Mouse (Mus musculus) CD4-positive, CD25-positive, alpha-beta regulatory T cell, adult 2 months (primary cell): Measurements from ENCODE around the gene Aldh1l1.
A peak's percentile ranks its signal among the peaks of the same experiment; 100 is the strongest.

Experiments used
- DNase-seq: peaks from one replicate; pipeline ENCODE4 v3.0.0-alpha.2; 2012; ENCODE audit warnings: low read depth, low spot score

Aldh1l1 gene

DNA sequence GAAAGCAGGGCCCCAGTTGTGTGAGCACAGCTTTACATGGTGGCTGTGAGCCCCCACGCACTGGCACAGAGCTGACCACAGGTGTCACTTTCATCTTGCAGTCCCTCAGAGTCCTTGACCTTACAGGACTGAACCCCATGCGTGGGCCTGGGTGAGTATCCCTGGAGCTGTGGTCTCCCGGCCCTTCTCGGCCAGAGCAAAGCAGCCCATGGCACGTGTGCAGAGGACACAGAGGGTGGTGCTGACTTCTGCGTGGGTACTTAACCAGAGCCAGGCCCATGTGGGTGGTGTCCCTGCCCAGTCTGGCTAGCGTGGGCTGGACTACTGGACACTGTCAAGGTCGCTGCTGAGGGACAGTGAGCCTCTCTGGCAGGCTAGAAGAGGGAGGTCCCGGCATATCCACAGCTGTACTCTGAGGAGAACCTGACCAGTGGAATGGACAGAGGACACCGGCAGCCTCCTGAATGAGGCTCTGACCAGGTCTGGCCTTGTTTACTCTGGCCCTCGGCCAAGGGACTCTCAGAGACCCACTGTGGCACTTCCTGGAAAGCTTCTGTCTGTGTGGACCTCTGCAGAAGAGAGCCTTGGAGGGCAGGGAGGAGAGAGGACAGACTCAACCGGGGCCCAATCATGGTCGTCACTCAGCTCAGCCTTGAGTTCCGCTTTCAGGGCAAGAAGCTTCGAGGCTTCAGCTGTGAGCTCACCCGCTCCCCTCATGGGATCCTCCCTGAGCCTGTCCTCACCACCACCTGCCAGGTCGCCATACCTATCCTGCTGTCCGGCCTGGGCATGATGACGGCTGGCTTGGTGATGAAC lies 132.8 kb downstream of the Aldh1l1 start:
- no peak for DNase-seq

DNA sequence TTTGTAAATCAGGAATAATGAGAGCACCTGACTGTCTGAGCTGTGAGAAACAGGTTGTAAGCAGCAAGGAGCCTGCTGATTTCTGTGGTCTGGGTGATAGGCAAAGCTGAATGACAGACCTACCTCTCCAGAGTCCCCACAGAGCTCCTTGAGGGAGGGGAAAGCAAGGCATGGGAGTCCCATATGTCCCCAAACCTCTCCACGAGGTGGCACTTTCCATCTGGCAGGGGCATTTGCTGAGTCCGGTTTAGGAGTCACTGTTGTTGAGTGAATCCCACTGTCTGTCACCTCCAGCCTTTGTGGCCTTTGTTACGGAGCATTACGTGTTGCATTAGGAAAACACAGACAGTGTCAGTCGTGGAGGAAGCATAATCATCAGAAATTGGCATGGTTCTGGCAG lies 133.7 kb downstream of the Aldh1l1 start:
- no peak for DNase-seq

DNA sequence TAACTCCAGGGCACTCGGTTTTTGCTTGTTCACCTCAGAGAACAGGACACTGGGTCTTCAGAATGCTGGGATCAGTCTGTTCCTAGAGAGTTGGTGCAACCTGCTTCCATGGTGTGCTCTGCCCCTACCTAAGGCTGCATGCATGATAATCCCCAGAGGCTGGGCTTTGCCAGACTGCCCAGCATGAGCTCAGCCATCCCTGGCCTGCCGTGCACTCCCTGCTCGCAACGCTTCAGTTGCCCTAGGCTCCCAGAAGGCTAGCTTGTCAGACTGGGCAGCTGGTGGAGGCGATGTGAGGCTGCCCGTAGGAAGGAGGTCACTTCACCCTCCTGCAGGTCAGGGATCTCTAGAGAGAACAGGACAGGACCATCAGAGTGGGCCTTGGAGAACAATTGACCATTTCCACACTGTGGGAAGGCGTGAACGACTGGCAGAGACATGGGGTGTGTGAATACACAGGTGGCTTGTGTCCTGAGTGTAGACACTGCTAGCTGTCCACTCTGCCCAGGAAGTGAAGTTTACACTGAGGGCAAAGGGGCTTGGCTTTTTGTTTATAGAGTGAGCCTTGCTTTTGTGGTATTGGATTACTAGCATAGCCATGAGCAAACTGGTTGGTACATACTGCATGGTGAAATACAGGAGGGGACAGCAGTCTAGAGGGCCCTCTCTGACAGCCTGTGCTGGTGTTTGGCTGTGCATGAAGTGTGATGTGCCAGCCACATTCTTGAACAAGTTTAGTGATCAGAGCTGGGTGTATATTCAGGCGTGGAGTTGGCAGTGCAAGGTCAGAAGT lies 134.8 kb downstream of the Aldh1l1 start:
- no peak for DNase-seq

DNA sequence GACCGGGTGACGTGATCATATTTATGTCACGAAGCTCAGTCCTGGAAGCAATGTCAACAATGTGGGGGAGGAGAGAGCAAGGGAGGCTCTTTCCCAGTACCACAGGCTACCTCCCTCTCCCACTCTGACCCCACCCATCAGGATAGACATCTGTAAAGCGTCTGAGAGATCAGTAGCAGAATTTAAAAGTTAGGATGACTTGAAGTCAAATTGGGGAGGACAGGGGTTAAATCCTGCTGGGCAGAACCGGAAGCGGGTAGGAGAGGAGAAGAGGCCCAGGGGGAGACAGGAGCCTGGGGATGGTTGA lies 135.3 kb downstream of the Aldh1l1 start:
- no peak for DNase-seq

DNA sequence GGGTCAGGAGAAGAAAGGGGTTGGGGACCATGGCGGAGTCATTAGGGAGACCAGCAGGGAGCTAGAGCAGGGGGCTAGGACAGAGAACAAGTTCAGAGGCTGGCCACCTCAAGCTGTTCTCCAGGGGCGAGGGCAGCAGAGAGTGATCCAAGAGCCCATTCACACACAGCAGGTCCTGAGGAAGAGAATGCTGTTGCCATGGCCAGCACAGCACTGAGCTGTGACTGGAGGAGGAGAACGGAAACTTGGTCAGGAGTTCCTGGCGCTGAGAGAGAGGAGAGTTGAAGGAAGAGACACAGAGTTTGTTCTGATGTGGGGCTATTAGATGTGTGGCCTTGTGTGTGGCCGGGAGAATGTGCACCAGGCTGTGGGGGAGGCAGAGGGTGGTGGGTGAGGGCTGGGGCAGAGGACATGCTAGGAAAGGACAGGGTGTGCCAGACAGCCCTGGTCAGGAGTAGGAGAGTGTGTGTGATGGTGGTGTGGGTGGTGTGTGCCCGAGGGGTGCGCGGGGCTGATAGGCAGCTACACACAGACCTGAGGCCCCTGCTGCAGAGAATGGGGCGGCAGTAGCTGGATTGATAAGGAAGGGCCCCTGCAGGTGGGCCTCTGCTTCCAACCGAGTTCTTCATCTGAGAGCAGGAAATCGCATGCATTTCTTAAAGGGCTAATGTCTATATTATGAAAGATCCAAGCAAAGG lies 136.7 kb downstream of the Aldh1l1 start:
- DNase-seq, result no peak

DNA sequence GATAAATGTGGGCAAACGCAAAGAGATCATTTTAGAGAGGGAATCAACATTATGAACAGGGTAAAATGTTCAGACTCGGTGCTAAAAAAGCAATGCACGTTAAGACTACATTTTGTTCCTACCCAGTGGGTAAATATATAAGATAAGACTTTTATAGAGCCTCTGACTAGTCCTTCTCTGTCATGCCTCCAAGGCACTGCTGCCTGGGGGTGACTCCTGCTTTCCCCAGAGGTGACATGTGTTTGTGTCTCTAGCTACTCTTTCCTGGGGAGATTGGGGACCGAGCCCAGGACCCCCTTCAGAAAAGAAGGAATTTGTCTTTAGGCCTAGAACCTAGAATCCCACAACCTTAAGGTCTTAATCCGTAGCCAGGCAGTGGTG lies 137.2 kb downstream of the Aldh1l1 start:
- DNase-seq, result no peak

DNA sequence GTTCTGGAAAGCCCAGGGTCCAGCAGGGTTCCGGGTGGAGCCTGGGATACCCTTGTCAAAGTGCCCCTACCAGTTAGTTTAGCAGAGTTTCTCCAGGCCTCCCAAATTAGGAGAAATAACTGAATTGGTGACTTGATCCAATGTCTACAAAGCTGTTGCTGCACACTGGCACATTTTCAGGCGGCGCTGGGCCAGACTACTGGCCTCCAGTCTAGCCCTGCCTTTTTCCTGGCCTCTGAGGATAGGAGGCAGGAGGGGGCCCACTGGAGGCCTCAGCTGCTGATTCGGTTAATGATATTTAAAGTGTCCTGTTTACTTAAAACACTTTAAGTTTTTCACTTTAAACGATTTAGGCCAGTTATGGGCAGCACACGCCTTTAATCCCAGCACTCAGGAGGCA lies 138.0 kb downstream of the Aldh1l1 start:
- no peak for DNase-seq

DNA sequence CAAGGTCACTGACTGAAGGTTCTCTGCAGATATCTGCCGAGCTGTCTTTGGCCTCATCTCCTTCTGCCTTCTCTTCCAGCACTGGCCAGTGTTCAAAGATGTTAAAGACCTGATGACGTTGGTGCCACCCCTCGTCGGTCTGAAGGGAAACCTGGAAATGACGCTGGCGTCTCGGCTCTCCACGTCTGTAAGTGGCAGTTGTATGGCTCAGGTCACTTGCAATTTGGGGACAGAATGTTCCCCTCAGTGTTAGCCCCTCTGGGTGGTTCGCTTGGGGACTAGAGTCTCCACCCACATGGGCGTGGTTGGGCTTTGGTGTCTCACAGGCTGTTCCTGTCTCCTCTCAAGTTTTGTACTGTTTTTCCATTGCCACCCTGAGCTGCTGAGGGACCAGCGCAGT lies 138.5 kb downstream of the Aldh1l1 start:
- no peak for DNase-seq

DNA sequence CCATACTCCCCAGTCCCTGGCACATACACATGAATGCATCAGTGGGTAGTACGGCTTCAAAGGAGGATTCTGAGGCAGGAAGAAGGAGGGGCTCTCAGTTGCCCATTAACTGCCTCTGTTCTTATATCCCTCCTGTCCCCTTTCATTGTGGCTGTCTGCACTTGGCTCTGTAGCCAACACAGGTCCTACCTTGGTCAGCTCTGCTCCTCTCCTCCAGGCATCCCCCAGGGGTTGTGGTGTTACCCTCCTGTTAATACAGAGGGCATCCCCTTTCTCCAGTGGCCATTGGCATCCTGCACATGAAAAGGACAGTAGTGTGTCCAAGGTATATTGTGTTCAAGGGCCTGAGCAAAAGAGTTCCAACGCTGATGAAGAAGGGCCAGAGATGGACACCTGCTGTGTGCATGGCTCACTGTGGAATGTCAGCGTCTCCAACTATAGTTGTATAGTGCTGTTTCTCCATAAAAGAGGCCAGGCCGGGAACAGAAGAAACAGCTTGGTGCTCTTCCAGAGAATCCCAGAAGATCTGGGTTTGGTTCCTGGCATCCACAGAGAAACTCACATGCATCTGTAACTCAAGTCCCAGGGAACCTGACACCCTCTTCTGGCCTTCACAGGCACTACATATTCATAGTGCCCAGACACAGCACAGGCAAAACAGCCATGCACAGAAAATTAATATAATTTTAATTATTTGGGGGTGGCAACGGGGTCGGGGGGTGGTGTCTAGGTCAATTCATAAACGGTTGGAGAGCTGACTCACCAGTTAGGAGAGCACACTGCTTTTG lies 139.2 kb downstream of the Aldh1l1 start:
- peak; percentile 36 for DNase-seq

DNA sequence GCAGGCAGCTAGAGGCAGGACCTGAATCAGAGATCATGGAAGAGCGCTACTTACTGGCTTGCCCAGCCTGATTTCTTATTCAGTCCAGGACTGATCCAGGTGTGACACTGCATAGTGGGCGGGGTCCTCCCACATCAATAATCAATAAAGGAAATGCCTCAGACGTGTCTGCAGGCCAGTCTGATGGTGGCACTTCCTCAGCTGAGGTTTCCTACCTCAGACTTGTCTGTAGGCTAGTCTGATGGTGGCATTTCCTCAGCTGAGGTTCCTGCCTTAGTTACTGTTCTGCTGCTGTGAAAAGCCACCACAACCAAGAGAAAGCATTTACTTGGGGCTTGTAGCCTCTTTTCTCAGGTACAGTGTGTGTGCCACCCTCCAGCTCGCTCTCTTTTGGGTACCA lies 141.3 kb downstream of the Aldh1l1 start:
- peak; percentile 65 for DNase-seq

DNA sequence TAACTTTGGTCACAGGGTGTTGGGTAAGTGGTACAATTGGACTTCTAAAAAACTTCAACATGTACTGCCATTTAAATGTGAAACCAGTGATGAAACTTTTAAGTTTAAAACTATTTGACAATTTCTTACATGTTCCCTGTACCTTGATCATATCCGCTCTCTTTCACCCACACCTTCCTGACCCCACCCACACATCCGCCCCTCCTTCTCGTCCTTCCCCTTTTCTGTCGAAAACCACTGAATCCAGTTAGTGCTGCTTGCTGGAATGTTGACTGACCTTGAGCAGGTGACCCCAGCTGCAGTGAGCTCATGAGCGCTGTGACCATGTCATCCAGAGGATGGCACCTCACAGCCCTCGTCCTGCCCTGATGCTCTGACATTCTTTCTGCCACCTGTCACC lies 143.3 kb downstream of the Aldh1l1 start:
- peak; percentile 65 for DNase-seq

DNA sequence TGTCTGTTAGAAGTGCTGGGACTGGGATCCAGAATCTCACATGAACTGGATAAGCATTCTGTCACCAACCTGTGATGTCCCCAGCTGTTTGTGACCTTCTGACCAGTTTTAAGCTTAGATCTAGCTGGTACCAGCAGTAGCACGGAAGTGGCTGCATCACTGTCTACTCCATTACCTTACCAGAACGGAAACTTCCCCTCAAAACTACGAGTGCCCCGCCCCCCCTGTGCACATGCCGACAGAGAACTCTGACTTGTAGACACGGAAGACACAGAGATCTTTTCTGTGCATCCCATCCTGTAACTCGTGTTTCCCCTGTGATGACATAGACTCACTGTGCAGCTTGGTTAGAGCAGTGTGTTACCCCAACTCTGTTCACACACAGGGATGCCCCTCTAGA lies 144.2 kb downstream of the Aldh1l1 start:
- DNase-seq, result peak; percentile 74

DNA sequence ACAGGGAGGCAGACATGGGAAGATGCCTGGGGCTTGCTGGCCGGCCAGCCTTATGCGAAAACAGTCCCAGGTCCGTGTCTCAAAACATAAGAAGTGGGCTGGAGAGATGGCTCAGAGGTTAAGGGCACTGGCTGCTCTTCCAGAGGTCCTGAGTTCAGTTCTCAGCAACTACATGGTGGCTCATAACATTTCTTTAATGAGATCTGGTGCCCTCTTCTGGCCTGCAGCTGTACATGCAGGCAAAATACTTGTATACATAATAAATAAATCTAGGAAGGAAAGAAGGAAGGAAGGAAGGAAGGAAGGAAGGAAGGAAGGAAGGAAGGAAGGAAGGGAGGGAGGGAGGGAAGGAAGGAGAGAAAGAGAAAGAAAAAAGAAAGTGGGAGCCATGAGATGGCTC lies 146.3 kb downstream of the Aldh1l1 start:
- DNase-seq, result peak; percentile 35

DNA sequence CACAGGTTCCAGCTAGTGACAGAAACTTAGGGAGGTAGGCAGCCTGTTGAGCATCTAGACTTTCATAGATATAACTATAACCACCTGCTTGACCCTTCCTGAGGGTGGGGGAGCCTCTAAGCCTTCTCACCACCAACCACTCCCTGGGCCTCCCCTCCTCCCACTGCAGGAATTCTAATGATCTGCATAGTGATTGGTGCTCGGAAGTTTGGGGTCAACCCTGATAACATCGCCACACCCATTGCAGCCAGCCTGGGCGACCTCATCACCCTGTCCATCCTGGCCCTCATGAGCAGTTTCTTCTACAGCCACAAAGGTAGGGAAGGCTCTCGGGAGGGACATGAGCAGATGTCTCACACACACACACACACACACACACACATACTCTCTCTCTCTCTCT lies 148.9 kb downstream of the Aldh1l1 start:
- no peak for DNase-seq

DNA sequence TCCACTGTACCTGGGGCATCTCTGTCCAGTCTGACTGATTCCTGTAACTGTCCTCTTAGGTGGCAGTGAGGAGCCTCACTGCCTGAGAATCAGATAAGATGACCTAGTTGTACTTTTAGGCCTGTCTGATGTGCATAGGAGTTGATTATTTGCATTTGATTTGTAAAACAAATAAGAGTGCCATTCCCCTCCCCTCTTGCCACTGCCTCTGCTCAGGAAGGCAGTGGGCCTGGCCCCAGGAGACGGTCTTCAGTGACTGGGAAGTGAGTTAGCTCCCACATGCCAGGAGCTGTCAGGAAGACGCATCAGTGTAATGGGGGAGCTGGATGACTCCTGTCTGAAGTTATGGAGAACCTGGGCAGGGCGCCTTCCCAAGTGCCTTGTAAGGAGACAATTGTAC lies 149.4 kb downstream of the Aldh1l1 start:
- DNase-seq, result no peak

DNA sequence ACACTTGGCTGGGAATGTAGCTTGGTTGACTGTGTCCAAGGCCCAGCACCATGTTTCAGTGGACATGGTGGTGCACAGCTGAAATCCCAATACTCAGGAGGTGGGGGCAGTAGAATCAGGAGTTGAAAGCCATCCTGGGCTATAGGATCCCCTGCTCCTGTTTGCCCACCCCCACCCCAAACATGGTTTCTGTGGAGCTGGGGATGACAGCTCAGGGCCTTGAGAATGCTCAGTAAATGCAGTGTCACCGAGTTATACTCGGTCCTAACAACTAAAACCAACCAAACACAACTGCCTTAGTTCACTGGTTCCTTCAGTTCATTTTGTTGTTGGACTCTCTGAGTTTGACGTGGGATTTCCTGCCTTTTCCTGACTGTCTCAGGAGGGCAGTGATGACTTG lies 156.8 kb downstream of the Aldh1l1 start:
- no peak for DNase-seq

DNA sequence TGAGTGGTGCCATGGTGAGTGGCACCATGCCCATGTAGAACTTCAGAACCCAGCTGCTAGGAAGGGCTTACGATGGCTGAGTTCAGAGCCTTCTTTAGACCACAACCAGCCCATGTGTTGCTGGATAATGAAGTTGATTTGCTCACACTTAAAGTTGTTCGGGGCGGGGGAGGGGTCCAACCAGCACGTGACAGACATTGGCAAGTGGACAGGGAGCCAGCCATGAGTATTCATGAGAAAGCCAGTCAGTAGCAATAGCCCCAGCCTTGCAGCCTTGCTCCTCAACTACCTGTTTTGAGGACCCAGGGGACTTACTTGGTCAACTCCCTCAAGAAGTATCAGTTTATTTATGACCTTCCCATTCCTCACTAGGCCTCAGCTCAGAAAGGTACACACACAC lies 158.7 kb downstream of the Aldh1l1 start:
- no peak for DNase-seq

DNA sequence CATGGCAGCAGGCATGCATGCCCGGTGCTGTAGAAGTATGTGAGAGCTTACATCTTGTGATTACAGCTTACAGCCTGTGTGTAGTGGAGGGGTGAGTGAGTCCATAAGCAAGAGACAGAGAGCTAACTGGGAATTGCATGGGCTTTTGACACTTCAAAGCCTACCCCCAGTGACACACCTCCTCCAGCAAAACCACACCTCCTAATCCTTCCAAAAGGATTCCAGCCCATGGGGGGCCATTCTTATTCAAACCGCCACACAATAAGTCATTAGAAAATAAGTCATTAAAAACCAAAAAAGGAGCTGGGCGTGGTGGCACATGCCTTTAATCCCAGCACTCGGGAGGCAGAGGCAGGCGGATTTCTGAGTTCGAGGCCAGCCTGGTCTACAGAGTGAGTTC lies 162.2 kb downstream of the Aldh1l1 start:
- DNase-seq, result no peak

DNA sequence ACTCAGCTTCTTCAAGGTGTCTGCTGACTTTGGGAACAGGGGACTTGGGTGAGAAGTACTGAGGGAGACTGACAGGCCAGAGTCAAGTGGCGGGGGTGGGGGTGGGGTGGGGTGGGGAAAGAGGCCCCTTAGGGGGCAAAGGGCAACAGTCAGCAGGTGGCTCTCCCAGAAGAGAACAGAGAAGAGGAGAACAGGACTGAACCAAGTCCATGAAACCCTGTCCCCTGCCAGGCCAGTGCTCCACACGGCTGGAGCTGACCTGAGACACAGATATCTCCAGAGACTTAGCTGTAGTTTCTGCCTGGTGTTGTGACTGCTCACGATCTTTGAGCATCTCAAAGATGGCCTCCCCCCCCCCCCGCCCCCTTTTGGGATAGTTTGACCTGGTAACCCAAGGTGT lies 163.1 kb downstream of the Aldh1l1 start:
- no peak for DNase-seq
